Mouse (Mus musculus) central nervous system, embryonic 18 days (tissue): ENCODE results near the gene Mettl24. TPM values are rescaled to one million over a fixed set of nuclear protein-coding genes. Genes with fewer than 3 reads are reported as not detected.

Source experiments
- polyA plus RNA-seq: library from polyadenylated mRNA; depleted of rRNA; stranded (reverse); fragments of >200 nt; gene quantifications from 2 replicates; pipeline ENCODE4 v1.2.3, GENCODE M21; 2012; rRNA removed

Gene Mettl24
- 0.23 and 0.53 TPM in 2 replicates for polyA plus RNA-seq

DNA sequence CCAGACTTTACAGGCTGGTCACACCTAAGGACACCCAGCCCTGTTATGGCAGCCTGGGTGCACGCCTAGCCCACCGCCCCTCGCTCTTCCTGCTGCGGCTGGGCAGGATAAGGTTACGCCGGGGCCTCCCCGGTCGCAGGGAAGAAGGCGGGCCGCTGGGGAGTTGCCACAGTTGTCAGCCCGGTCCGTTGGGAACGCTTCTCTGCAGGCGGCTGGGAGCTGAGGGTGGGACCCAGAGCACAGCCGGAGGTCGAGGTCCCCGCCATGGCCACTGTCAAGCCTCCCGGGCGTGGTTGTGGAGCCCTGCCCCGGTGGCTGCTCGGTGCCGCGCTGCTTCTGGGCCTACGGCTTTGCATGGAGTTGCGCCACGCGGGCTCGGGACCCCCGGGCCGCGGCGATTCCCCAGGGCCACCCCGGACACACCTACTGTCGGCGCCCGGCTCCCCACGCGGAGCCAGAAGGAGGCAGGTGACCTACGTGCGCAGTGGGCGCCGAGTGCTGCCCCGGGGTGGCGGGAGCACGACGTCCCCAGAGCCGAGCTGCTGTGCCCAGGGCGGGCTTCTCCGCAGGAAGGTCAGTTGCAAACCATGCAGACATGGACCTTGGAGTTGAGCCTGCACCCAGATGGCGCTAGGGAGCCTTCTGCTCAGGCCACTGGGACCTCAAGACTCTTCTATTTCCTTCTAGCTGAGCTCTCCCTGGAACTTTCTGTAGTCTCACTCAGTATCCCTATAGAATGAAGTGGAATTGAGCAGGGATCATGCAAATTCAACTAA lies at the start of gene Mettl24:
Mettl24 (plus strand) TSS at position 191 of the 776 bp plus-strand sequence.

Other genes with a start within 250 kb of the Mettl24 start
- gene Slc22a16, start 112.9 kb upstream of the Mettl24 start, polyA plus RNA-seq: not detected in 2 replicates
- gene Ddo, start 53.3 kb upstream of the Mettl24 start, polyA plus RNA-seq: 0.96 and 2.0 TPM in 2 replicates
- 20.0 and 20.7 TPM in 2 replicates for gene Cdc40, start 200.0 kb downstream of the Mettl24 start, polyA plus RNA-seq
- 70.0 and 90.1 TPM in 2 replicates for gene Wasf1, start 200.2 kb downstream of the Mettl24 start, polyA plus RNA-seq